Mouse (Mus musculus) lung, postnatal 25 days (tissue): ENCODE data around the gene Scin.
"Not testable (repeated sequence)": the region's sequence is repeated elsewhere in the genome, so short reads cannot be mapped to it uniquely, and the experiment has no call there.

Experiments
- DNase-seq: peaks from one replicate; pipeline ENCODE4 v3.0.0; 2022; ENCODE audit warnings: low spot score

The Scin gene

GRCm38 (mm10) chr12:40133573-40134271 lies at the start of gene Scin:
Gene Scin (minus strand): TSS chr12:40134228.
- DNase-seq, result no peak

GRCm38 (mm10) chr12:40177089-40177488 lies 43.1 kb upstream of the Scin start:
- DNase-seq, result no peak

- no peak for DNase-seq
These were observed 42.1 kb upstream of the Scin start for GRCm38 (mm10) chr12:40176158-40176557.

- DNase-seq, result not testable (repeated sequence)
These were observed 41.1 kb upstream of the Scin start for GRCm38 (mm10) chr12:40175171-40175570.

- DNase-seq, result no peak
These were observed 37.6 kb upstream of the Scin start for GRCm38 (mm10) chr12:40171637-40172036.

- DNase-seq, result no peak
These were observed 35.6 kb upstream of the Scin start for GRCm38 (mm10) chr12:40169675-40170074.

GRCm38 (mm10) chr12:40164621-40165020 lies 30.6 kb upstream of the Scin start:
- DNase-seq, result peak; percentile 41

- DNase-seq, result no peak
These were observed 26.7 kb upstream of the Scin start for GRCm38 (mm10) chr12:40160777-40161176.

GRCm38 (mm10) chr12:40154188-40154587 lies 20.2 kb upstream of the Scin start:
- no peak for DNase-seq

- no peak for DNase-seq
These were observed 18.5 kb upstream of the Scin start for GRCm38 (mm10) chr12:40152353-40153069.

- DNase-seq, result no peak
These were observed 13.3 kb upstream of the Scin start for GRCm38 (mm10) chr12:40147319-40147718.

GRCm38 (mm10) chr12:40146510-40146909 lies 12.5 kb upstream of the Scin start:
- no peak for DNase-seq

GRCm38 (mm10) chr12:40140706-40141105 lies 6.7 kb upstream of the Scin start:
- DNase-seq, result no peak

- DNase-seq, result no peak
These were observed 5.6 kb upstream of the Scin start for GRCm38 (mm10) chr12:40139484-40140245.

GRCm38 (mm10) chr12:40134529-40134928 lies 501 bp upstream of the Scin start:
- DNase-seq, result no peak

GRCm38 (mm10) chr12:40133194-40133572 lies 845 bp downstream of the Scin start:
- DNase-seq, result no peak

- no peak for DNase-seq
These were observed 15.2 kb downstream of the Scin start for GRCm38 (mm10) chr12:40118872-40119271.

- DNase-seq, result no peak
These were observed 17.0 kb downstream of the Scin start for GRCm38 (mm10) chr12:40117045-40117444.

GRCm38 (mm10) chr12:40116214-40116613 lies 17.8 kb downstream of the Scin start:
- DNase-seq, result no peak

GRCm38 (mm10) chr12:40114883-40115282 lies 19.1 kb downstream of the Scin start:
- DNase-seq, result no peak

- DNase-seq, result no peak
These were observed 20.0 kb downstream of the Scin start for GRCm38 (mm10) chr12:40114020-40114419.

GRCm38 (mm10) chr12:40113605-40114004 lies 20.4 kb downstream of the Scin start:
- DNase-seq, result no peak

- DNase-seq, result no peak
These were observed 24.8 kb downstream of the Scin start for GRCm38 (mm10) chr12:40109227-40109626.
